In genomic region chr9:21496308-21497049, GRCm38 (mm10) we compare ENCODE assay signal across 8 mouse cellular contexts. TPM values are rescaled to one million over a fixed set of nuclear protein-coding genes. Genes with fewer than 3 reads are reported as not detected.
DNase-seq lines count a peak whose midpoint lies in the region; ATAC-seq and TF ChIP-seq lines count a peak whose summit lies in the region.

No protein-coding gene starts in this region.

- H3K4me2 ChIP-seq in embryonic facial prominence, embryonic 15.5 days (replicated peaks), result peak overlapping the region; percentile 57
- H3K4me2 ChIP-seq in intestine, postnatal 0 days (replicated peaks; ENCODE audit: low read depth), result no peak overlapping the region

- peaks cover 46% of the 10 kb centered on the region for H3K4me1 ChIP-seq in embryonic facial prominence, embryonic 15.5 days
- peaks cover 52% of the 10 kb centered on the region for H3K4me1 ChIP-seq in limb, embryonic 10.5 days
- no peaks in the 10 kb centered on the region for H3K4me1 ChIP-seq in intestine, postnatal 0 days (replicated peaks; ENCODE audit: control insufficient read depth, insufficient read depth, low read length)

- H3K27ac ChIP-seq in embryonic facial prominence, embryonic 15.5 days (replicated peaks), result peak overlapping the region; percentile 95
- peak overlapping the region; percentile 92 for H3K27ac ChIP-seq in limb, embryonic 10.5 days
- H3K27ac ChIP-seq in intestine, postnatal 0 days (ENCODE audit: low read depth, low read length), result no peak overlapping the region

- peaks cover 32% of the 10 kb centered on the region for H3K36me3 ChIP-seq in embryonic facial prominence, embryonic 15.5 days
- H3K36me3 ChIP-seq in limb, embryonic 10.5 days, result peaks cover 60% of the 10 kb centered on the region
- H3K36me3 ChIP-seq in intestine, postnatal 0 days (ENCODE audit: control insufficient read depth, insufficient read depth), result peaks cover 78% of the 10 kb centered on the region

- no peak for TF ChIP-seq CTCF in intestine, postnatal 0 days (IDR thresholded peaks at IDR 0.05; ENCODE audit: low read depth)

- peak overlapping the region; percentile 33 for H3K9ac ChIP-seq in embryonic facial prominence, embryonic 15.5 days
- H3K9ac ChIP-seq in intestine, postnatal 0 days (ENCODE audit: low read depth, low read length), result no peak overlapping the region

- H3K4me3 ChIP-seq in embryonic facial prominence, embryonic 15.5 days (replicated peaks), result peak overlapping the region; percentile 40
- peak overlapping the region; percentile 49 for H3K4me3 ChIP-seq in limb, embryonic 10.5 days
- H3K4me3 ChIP-seq in intestine, postnatal 0 days (ENCODE audit: low read depth, low read length), result no peak overlapping the region

- peak; percentile 92 for ATAC-seq in embryonic facial prominence, embryonic 15.5 days (ENCODE audit: insufficient number of reproducible peaks, low FRiP score, low TSS enrichment, low read depth)
- no peak for ATAC-seq in intestine, postnatal 0 days

- 39% methylated on average over 19 of the region's 19 CpGs for WGBS in embryonic facial prominence, embryonic 15.5 days
- 36% methylated on average over 19 of the region's 19 CpGs for WGBS in limb, embryonic 10.5 days
- 85% methylated on average over 19 of the region's 19 CpGs for WGBS in intestine, postnatal 0 days

- DNase-seq in adrenal gland, adult 2 months, result peak; percentile 66
- no peak for DNase-seq in adrenal gland, postnatal 4 days (ENCODE audit: low spot score in 2 of 2)
- peak; percentile 98 for DNase-seq in 3T3-L1 (ENCODE audit: low read depth, low spot score)
- DNase-seq in limb, embryonic 10.5 days (ENCODE audit: low spot score), result peak; percentile 88
- DNase-seq in spleen, adult 18-20 months, result no peak
- DNase-seq in spleen, postnatal 10 days (ENCODE audit: low spot score in 2 of 2), result no peak

- no peaks in the 10 kb centered on the region for H3K27me3 ChIP-seq in embryonic facial prominence, embryonic 15.5 days
- no peaks in the 10 kb centered on the region for H3K27me3 ChIP-seq in limb, embryonic 10.5 days (ENCODE audit: low read depth, poor library complexity, severe bottlenecking)
- no peaks in the 10 kb centered on the region for H3K27me3 ChIP-seq in intestine, postnatal 0 days (replicated peaks; ENCODE audit: control insufficient read depth, insufficient read depth, low read length)

- H3K9me3 ChIP-seq in embryonic facial prominence, embryonic 15.5 days (replicated peaks), result no peaks in the 10 kb centered on the region
- no peaks in the 10 kb centered on the region for H3K9me3 ChIP-seq in limb, embryonic 10.5 days (replicated peaks)
- H3K9me3 ChIP-seq in intestine, postnatal 0 days (ENCODE audit: control insufficient read depth), result no peaks in the 10 kb centered on the region

RNA-seq across cellular contexts. Expression of gene Tmed1, which starts 13.6 kb away (rescaled TPM):
- total RNA-seq in adrenal gland, adult 2 months (2021), result 10 to 100 TPM; 22.6 to 36.6 TPM
- 34.9 and 36.4 TPM in 2 replicates for polyA plus RNA-seq in adrenal gland, adult 2 months (2012; rRNA removed)
- 10 to 100 TPM; 37.3 to 37.8 TPM for total RNA-seq in adrenal gland, postnatal 4 days (2021)
- 113 and 123 TPM in 2 replicates for polyA plus RNA-seq in embryonic facial prominence, embryonic 15.5 days (2015; fragmentation: Nextera tagmentation; extraction: Ambion mirVana)
- 130 and 137 TPM in 2 replicates for polyA plus RNA-seq in limb, embryonic 10.5 days (2016; fragmentation: Nextera tagmentation; extraction: Ambion mirVana)
- 31.1 and 31.4 TPM in 2 replicates for polyA plus RNA-seq in intestine, postnatal 0 days (2015; fragmentation: Nextera tagmentation; extraction: Ambion mirVana)

RNA-seq across cellular contexts. Expression of gene AB124611, which starts 29.5 kb away (rescaled TPM):
- 1 to 10 TPM; 1.4 to 2.3 TPM for total RNA-seq in adrenal gland, adult 2 months (2021)
- polyA plus RNA-seq in adrenal gland, adult 2 months (2012; rRNA removed), result 1.7 and 2.8 TPM in 2 replicates
- 1 to 10 TPM; 3.7 to 5.0 TPM for total RNA-seq in adrenal gland, postnatal 4 days (2021)
- 5.1 and 6.9 TPM in 2 replicates for polyA plus RNA-seq in embryonic facial prominence, embryonic 15.5 days (2015; fragmentation: Nextera tagmentation; extraction: Ambion mirVana)
- polyA plus RNA-seq in limb, embryonic 10.5 days (2016; fragmentation: Nextera tagmentation; extraction: Ambion mirVana), result 3.6 and 4.3 TPM in 2 replicates
- 0.43 and 1.1 TPM in 2 replicates for polyA plus RNA-seq in intestine, postnatal 0 days (2015; fragmentation: Nextera tagmentation; extraction: Ambion mirVana)

RNA-seq across cellular contexts. Expression of gene Carm1, which starts 50.2 kb away (rescaled TPM):
- total RNA-seq in adrenal gland, adult 2 months (2021), result 10 to 100 TPM; 39.9 to 52.3 TPM
- polyA plus RNA-seq in adrenal gland, adult 2 months (2012; rRNA removed), result 72.8 and 95.4 TPM in 2 replicates
- total RNA-seq in adrenal gland, postnatal 4 days (2021), result 10 to 100 TPM; 71.4 to 83.9 TPM
- 56.5 and 61.5 TPM in 2 replicates for polyA plus RNA-seq in embryonic facial prominence, embryonic 15.5 days (2015; fragmentation: Nextera tagmentation; extraction: Ambion mirVana)
- 85.8 and 100 TPM in 2 replicates for polyA plus RNA-seq in limb, embryonic 10.5 days (2016; fragmentation: Nextera tagmentation; extraction: Ambion mirVana)
- 10.0 and 11.9 TPM in 2 replicates for polyA plus RNA-seq in intestine, postnatal 0 days (2015; fragmentation: Nextera tagmentation; extraction: Ambion mirVana)

Comparison
In these comparisons a context has a peak if more than half of its experiments do, and no peak if none do; other contexts are left out.
1. DNase-seq: peak in adrenal gland, adult 2 months (single experiment), 3T3-L1 (single experiment) and limb, embryonic 10.5 days (single experiment); none in adrenal gland, postnatal 4 days (0 of 2), spleen, adult 18-20 months (0 of 2) and spleen, postnatal 10 days (0 of 2).